Mouse (Mus musculus): ENCODE data around the gene Cbfa2t3.

The Cbfa2t3 gene

GRCm38 (mm10) chr8:122700628-122701027 lies 1.7 kb upstream of the Cbfa2t3 start:
- in situ Hi-C loops (cut with MboI; ENCODE audit: low pct_unique_long_range_greater_than_20kb in 1 of 2, low sequenced_read_pairs in 2 of 2, unreplicated experiment in 1 of 2), result no loop called here

GRCm38 (mm10) chr8:122698254-122698768 lies 598 bp downstream of the Cbfa2t3 start:
- in situ Hi-C loops (cut with MboI; ENCODE audit: low pct_unique_long_range_greater_than_20kb in 1 of 2, low sequenced_read_pairs in 2 of 2, unreplicated experiment in 1 of 2), result no loop called here

GRCm38 (mm10) chr8:122697586-122697985 lies 1.3 kb downstream of the Cbfa2t3 start:
- in situ Hi-C loops (cut with MboI; ENCODE audit: low pct_unique_long_range_greater_than_20kb in 1 of 2, low sequenced_read_pairs in 2 of 2, unreplicated experiment in 1 of 2), result no loop called here

- in situ Hi-C loops (cut with MboI; ENCODE audit: low pct_unique_long_range_greater_than_20kb in 1 of 2, low sequenced_read_pairs in 2 of 2, unreplicated experiment in 1 of 2), result no loop called here
Observed at GRCm38 (mm10) chr8:122697181-122697581, 1.7 kb downstream of the Cbfa2t3 start.

GRCm38 (mm10) chr8:122695438-122696042 lies 3.4 kb downstream of the Cbfa2t3 start:
- in situ Hi-C loops (cut with MboI; ENCODE audit: low pct_unique_long_range_greater_than_20kb in 1 of 2, low sequenced_read_pairs in 2 of 2, unreplicated experiment in 1 of 2), result no loop called here

GRCm38 (mm10) chr8:122692152-122692551 lies 6.8 kb downstream of the Cbfa2t3 start:
- in situ Hi-C loops (cut with MboI; ENCODE audit: low pct_unique_long_range_greater_than_20kb in 1 of 2, low sequenced_read_pairs in 2 of 2, unreplicated experiment in 1 of 2), result no loop called here

- in situ Hi-C loops (cut with MboI; ENCODE audit: low pct_unique_long_range_greater_than_20kb in 1 of 2, low sequenced_read_pairs in 2 of 2, unreplicated experiment in 1 of 2), result no loop called here
Observed at GRCm38 (mm10) chr8:122691018-122691417, 7.9 kb downstream of the Cbfa2t3 start.

GRCm38 (mm10) chr8:122689315-122689714 lies 9.6 kb downstream of the Cbfa2t3 start:
- in situ Hi-C loops (cut with MboI; ENCODE audit: low pct_unique_long_range_greater_than_20kb in 1 of 2, low sequenced_read_pairs in 2 of 2, unreplicated experiment in 1 of 2), result no loop called here

- in situ Hi-C loops (cut with MboI; ENCODE audit: low pct_unique_long_range_greater_than_20kb in 1 of 2, low sequenced_read_pairs in 2 of 2, unreplicated experiment in 1 of 2), result no loop called here
Observed at GRCm38 (mm10) chr8:122686879-122687278, 12.0 kb downstream of the Cbfa2t3 start.

GRCm38 (mm10) chr8:122685097-122685861 lies 13.6 kb downstream of the Cbfa2t3 start:
- in situ Hi-C loops (cut with MboI; ENCODE audit: low pct_unique_long_range_greater_than_20kb in 1 of 2, low sequenced_read_pairs in 2 of 2, unreplicated experiment in 1 of 2), result no loop called here

- in situ Hi-C loops (cut with MboI; ENCODE audit: low pct_unique_long_range_greater_than_20kb in 1 of 2, low sequenced_read_pairs in 2 of 2, unreplicated experiment in 1 of 2), result no loop called here
Observed at GRCm38 (mm10) chr8:122682820-122683219, 16.1 kb downstream of the Cbfa2t3 start.

- in situ Hi-C loops (cut with MboI; ENCODE audit: low pct_unique_long_range_greater_than_20kb in 1 of 2, low sequenced_read_pairs in 2 of 2, unreplicated experiment in 1 of 2), result no loop called here
Observed at GRCm38 (mm10) chr8:122680171-122680570, 18.7 kb downstream of the Cbfa2t3 start.

GRCm38 (mm10) chr8:122679325-122679920 lies 19.5 kb downstream of the Cbfa2t3 start:
- in situ Hi-C loops (cut with MboI; ENCODE audit: low pct_unique_long_range_greater_than_20kb in 1 of 2, low sequenced_read_pairs in 2 of 2, unreplicated experiment in 1 of 2), result no loop called here

- in situ Hi-C loops (cut with MboI; ENCODE audit: low pct_unique_long_range_greater_than_20kb in 1 of 2, low sequenced_read_pairs in 2 of 2, unreplicated experiment in 1 of 2), result no loop called here
Observed at GRCm38 (mm10) chr8:122678896-122679210, 20.1 kb downstream of the Cbfa2t3 start.

- in situ Hi-C loops (cut with MboI; ENCODE audit: low pct_unique_long_range_greater_than_20kb in 1 of 2, low sequenced_read_pairs in 2 of 2, unreplicated experiment in 1 of 2), result no loop called here
Observed at GRCm38 (mm10) chr8:122678061-122678895, 20.6 kb downstream of the Cbfa2t3 start.

- in situ Hi-C loops (cut with MboI; ENCODE audit: low pct_unique_long_range_greater_than_20kb in 1 of 2, low sequenced_read_pairs in 2 of 2, unreplicated experiment in 1 of 2), result no loop called here
Observed at GRCm38 (mm10) chr8:122677481-122678021, 21.4 kb downstream of the Cbfa2t3 start.

- in situ Hi-C loops (cut with MboI; ENCODE audit: low pct_unique_long_range_greater_than_20kb in 1 of 2, low sequenced_read_pairs in 2 of 2, unreplicated experiment in 1 of 2), result no loop called here
Observed at GRCm38 (mm10) chr8:122676621-122677480, 22.1 kb downstream of the Cbfa2t3 start.
